Mouse (Mus musculus) lung, postnatal 25 days (tissue): ENCODE measurements around the gene Crlf2.

Experiments
- DNase-seq: peaks from one replicate; pipeline ENCODE4 v3.0.0; 2022; ENCODE audit warnings: low spot score

The Crlf2 gene

DNA sequence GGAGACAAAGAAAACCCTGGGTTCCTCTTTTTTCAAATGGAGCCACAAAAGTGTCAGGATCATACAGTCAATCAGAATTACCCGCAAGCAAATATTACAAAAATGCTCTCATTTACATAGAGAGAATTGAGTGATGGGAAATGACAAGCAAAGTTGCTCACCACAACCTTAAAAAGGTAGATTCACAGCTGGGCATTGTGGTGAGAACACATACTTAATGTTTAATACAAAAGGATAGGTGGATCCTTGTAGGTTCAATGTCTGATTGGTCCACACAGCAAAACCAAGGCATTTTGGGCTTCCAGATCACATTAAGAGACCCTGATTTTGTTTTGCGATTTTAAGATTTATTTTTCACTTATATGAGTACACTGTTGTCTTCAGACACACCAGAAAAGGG is 11.7 kb downstream of the Crlf2 start:
- DNase-seq: no peak

- no peak for DNase-seq
These were observed 49.1 kb downstream of the Crlf2 start for GRCm38 (mm10) chr5:109509679-109510078.

DNA sequence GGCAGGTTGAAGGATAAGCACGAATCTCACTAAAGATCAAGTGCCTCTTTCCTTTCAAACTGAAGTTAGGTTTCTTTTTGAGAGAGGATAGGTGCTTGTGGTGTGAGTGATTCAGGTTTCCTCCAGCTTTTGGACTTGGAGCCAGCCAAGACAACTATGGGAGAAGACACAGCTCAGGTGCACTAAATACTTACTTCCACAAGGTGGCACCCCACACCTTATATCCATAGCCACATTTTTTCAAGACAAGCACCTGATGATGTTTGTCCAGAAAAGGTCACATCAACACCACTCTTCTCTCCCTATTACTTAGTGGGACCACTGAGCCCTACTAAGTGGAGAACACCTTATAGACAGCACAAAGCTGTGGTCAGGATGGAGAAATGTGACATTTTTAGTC is 52.1 kb downstream of the Crlf2 start:
- DNase-seq: no peak
